Mouse (Mus musculus): Measurements from ENCODE around the gene Anapc2.

GRCm38 (mm10) chr2:25331470-25331869, 59.2 kb downstream of the Anapc2 start:
- no peak for TF ChIP-seq CTCF (IDR thresholded peaks at IDR 0.05; ENCODE audit: control insufficient read depth, insufficient read depth, insufficient replicate concordance, low read depth, low read length)
- no peak for TF ChIP-seq POLR2A (IDR thresholded peaks at IDR 0.05; ENCODE audit: control insufficient read depth, low read depth, low read length)

Data from testis, adult 2 months (tissue).